Comparison of ENCODE assay signal across 11 mouse cellular contexts in genomic region chr11:114177789-114178188, GRCm38 (mm10).
"Had no signal": no experiment of that assay in that cellular context is flagged by ENCODE, and none has a peak within 500 bp of the region (broad histone marks: within the 10 kb centered on the region; RNA-seq: fewer than 3 reads in every experiment).

No protein-coding gene starts in this region.

- H3K9me3 ChIP-seq: liver, embryonic 12.5 days; midbrain, embryonic 15.5 days had no signal

- H3K4me3 ChIP-seq: liver, embryonic 12.5 days; midbrain, embryonic 15.5 days had no signal

- H3K27me3 ChIP-seq: midbrain, embryonic 15.5 days had no signal

- H3K9ac ChIP-seq: liver, embryonic 12.5 days; lung, embryonic 14.5 days; midbrain, embryonic 15.5 days had no signal

- H3K36me3 ChIP-seq: liver, embryonic 12.5 days; midbrain, embryonic 15.5 days had no signal

- DNase-seq: kidney, adult 8-10 months; kidney, postnatal 10 days; layer of hippocampus, adult 9-11 months; layer of hippocampus, postnatal 36 days; lung, embryonic 14.5 days; lung, postnatal 4 days; thymus, adult 2 months; thymus, postnatal 25 days had no signal

- H3K27ac ChIP-seq: liver, embryonic 12.5 days; midbrain, embryonic 15.5 days had no signal

- H3K4me2 ChIP-seq: liver, embryonic 12.5 days; lung, embryonic 14.5 days; midbrain, embryonic 11.5 days; midbrain, embryonic 15.5 days had no signal

- ATAC-seq: liver, embryonic 12.5 days; midbrain, embryonic 15.5 days had no signal
